Mouse (Mus musculus) heart, embryonic 15.5 days (tissue): ENCODE measurements around the gene Csnk1e. TPM values are rescaled to one million over a fixed set of nuclear protein-coding genes. Genes with fewer than 3 reads are reported as not detected.
A peak's percentile ranks its signal among the peaks of the same experiment; 100 is the strongest.

Experiments used
- ATAC-seq: fragments of 200-750 bp; cut with Nextera tagmentation; replicated peaks from 2 replicates; pipeline ENCODE4 v1.8.0; 2017; ENCODE audit warnings: low read depth, moderate TSS enrichment; ENCODE audit not compliant: insufficient number of reproducible peaks, insufficient read depth, low FRiP score
- H3K27ac ChIP-seq: fragments of 300-500 bp; sonication (generic); 2 replicates; pipeline ENCODE4 v1.5.1; 2015; ENCODE audit warnings: mild to moderate bottlenecking, inconsistent platforms
- H3K27me3 ChIP-seq: fragments of 300-500 bp; sonication (generic); 2 replicates; pipeline ENCODE4 v1.6.1; 2015; ENCODE audit warnings: inconsistent platforms
- H3K36me3 ChIP-seq: fragments of 300-500 bp; sonication (generic); 2 replicates; pipeline ENCODE4 v1.6.1; 2015; ENCODE audit warnings: mild to moderate bottlenecking, inconsistent platforms
- H3K4me1 ChIP-seq: fragments of 300-500 bp; sonication (generic); replicated peaks from 2 replicates; pipeline ENCODE4 v1.6.1; 2015; ENCODE audit warnings: inconsistent platforms
- H3K4me2 ChIP-seq: fragments of 300-500 bp; sonication (generic); 2 replicates; pipeline ENCODE4 v1.6.1; 2015; ENCODE audit warnings: inconsistent platforms, mild to moderate bottlenecking, moderate library complexity
- H3K4me3 ChIP-seq: fragments of 300-500 bp; sonication (generic); 2 replicates; pipeline ENCODE4 v1.5.1; 2015; ENCODE audit warnings: mild to moderate bottlenecking, inconsistent platforms
- H3K9ac ChIP-seq: fragments of 300-500 bp; sonication (generic); 2 replicates; pipeline ENCODE4 v1.6.1; 2015; ENCODE audit warnings: mild to moderate bottlenecking, inconsistent platforms
- H3K9me3 ChIP-seq: fragments of 300-500 bp; sonication (generic); replicated peaks from 2 replicates; pipeline ENCODE4 v1.6.1; 2016; ENCODE audit warnings: inconsistent platforms
- WGBS: fragments of 180-500 bp; shearing (Covaris S2); methylation state at CpG from one replicate; pipeline ENCODE4 v1.1.7; 2015; ENCODE audit warnings: mixed read lengths; 5-methylcytosine and 5-hydroxymethylcytosine counted together
- polyA plus RNA-seq: library from polyadenylated mRNA; unstranded; fragments of >200 nt; fragmentation: Nextera tagmentation; extraction: Ambion mirVana; gene quantifications from 2 replicates; pipeline ENCODE4 v1.2.1, GENCODE M21; 2015

Csnk1e gene
- polyA plus RNA-seq, 1 experiment from 2014 or later: 74.9 TPM

- Histone ChIP-seq H3K4me1 (peaks cover 58% of the 10 kb centered on the region), H3K9me3 (no peaks in the 10 kb centered on the region), H3K4me3 (peak overlapping the region; percentile 73), H3K27me3 (no peaks in the 10 kb centered on the region), H3K9ac (peak overlapping the region; percentile 82), H3K4me2 (peak overlapping the region; percentile 93), H3K27ac (peak overlapping the region; percentile 79), H3K36me3 (no peaks in the 10 kb centered on the region)
- WGBS: 19% methylated on average over 9 of the region's 9 CpGs
- no peak for ATAC-seq
These were observed 51.6 kb downstream of the Csnk1e start for GRCm38 (mm10) chr15:79403763-79404210.

- no peaks in the 10 kb centered on the region for H3K9me3 ChIP-seq
- peak within 1 kb of the TSS; percentile 82 for H3K9ac ChIP-seq
- peak within 1 kb of the TSS; percentile 93 for H3K4me2 ChIP-seq
- peak; percentile 89 for ATAC-seq
- H3K27me3 ChIP-seq: no peaks in the 10 kb centered on the region
- under 1% methylated on average over 90 of the region's 90 CpGs for WGBS
- H3K4me3 ChIP-seq: peak within 1 kb of the TSS; percentile 73
- no peaks in the 10 kb centered on the region for H3K36me3 ChIP-seq
- peaks cover 58% of the 10 kb centered on the region for H3K4me1 ChIP-seq
- peak within 1 kb of the TSS; percentile 79 for H3K27ac ChIP-seq
These were observed 52.3 kb downstream of the Csnk1e start, which contains the start of gene Tmem184b for GRCm38 (mm10) chr15:79402836-79403762. Tmem184b (minus strand) TSS chr15:79403569.

DNA sequence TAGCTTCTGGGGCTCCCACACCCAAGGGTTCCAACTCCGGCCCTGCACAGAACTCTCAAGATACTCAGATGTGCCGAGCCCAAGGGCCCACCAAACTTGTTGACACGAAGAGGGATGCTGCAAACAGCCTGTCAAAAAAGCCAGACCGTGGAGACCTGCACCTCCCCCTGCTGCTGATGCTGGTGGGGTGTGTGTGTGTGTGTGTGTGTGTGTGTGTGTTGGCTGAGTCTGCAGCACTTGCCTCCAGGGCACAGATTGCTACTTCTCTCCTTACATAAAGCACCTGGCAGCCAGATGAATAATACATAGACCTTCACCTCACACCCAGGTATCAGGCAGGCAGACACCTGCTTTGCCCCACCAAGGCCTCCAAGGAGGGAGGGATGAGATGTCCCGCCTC lies 53.2 kb downstream of the Csnk1e start:
- Histone ChIP-seq H3K4me1 (peaks cover 65% of the 10 kb centered on the region), H3K27ac (peak overlapping the region; percentile 79), H3K4me3 (peak overlapping the region; percentile 73), H3K27me3 (no peaks in the 10 kb centered on the region), H3K4me2 (peak overlapping the region; percentile 93), H3K9ac (peak overlapping the region; percentile 82), H3K9me3 (no peaks in the 10 kb centered on the region), H3K36me3 (0 out of 2 replicates have a peak, but pooled peaks cover 4% of the 10 kb centered on the region)
- no peak for ATAC-seq
- 13% methylated on average over 5 of the region's 5 CpGs for WGBS

DNA sequence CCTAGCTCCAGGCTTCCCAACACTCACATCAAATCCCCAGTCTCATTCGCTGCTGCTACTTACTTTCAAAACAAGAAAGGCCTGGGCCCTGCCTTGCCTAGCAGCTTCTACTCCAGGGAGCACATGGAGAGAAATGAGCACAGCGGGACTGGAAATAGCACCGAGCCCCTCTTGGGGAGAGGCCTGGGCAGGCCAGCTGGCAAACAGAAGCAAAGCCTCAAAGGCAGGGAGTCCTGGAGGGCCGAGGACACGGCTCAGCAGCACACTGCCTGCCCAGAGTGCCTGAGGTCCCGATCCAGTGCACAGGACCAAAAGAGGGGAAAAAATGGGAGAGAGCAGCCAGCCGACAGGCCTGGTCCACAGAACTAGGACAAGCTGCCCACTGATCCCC lies 54.4 kb downstream of the Csnk1e start:
- Histone ChIP-seq H3K4me2 (peak overlapping the region; percentile 93), H3K36me3 (0 out of 2 replicates have a peak, but pooled peaks cover 8% of the 10 kb centered on the region), H3K4me1 (peaks cover 68% of the 10 kb centered on the region), H3K27me3 (no peaks in the 10 kb centered on the region), H3K9ac (peak overlapping the region; percentile 59), H3K27ac (peak overlapping the region; percentile 86), H3K9me3 (no peaks in the 10 kb centered on the region), H3K4me3 (peak overlapping the region; percentile 73)
- 30% methylated on average over 7 of the region's 7 CpGs for WGBS
- no peak for ATAC-seq

- Histone ChIP-seq H3K4me1 (peaks cover 74% of the 10 kb centered on the region), H3K27me3 (no peaks in the 10 kb centered on the region), H3K27ac (peak overlapping the region; percentile 86), H3K9ac (peak overlapping the region; percentile 59), H3K4me3 (peak overlapping the region; percentile 73), H3K9me3 (no peaks in the 10 kb centered on the region), H3K4me2 (peak overlapping the region; percentile 93), H3K36me3 (0 out of 2 replicates have a peak, but pooled peaks cover 8% of the 10 kb centered on the region)
- 38% methylated on average over 6 of the region's 6 CpGs for WGBS
- ATAC-seq: no peak
These were observed 55.0 kb downstream of the Csnk1e start for GRCm38 (mm10) chr15:79400134-79400974.

- Histone ChIP-seq H3K9ac (peak overlapping the region; percentile 59; the same call in 1 of the 2 replicates), H3K27ac (peak overlapping the region; percentile 86)
- WGBS: 65% methylated on average over 14 of the region's 14 CpGs
These were observed 55.9 kb downstream of the Csnk1e start for GRCm38 (mm10) chr15:79399231-79400052.

DNA sequence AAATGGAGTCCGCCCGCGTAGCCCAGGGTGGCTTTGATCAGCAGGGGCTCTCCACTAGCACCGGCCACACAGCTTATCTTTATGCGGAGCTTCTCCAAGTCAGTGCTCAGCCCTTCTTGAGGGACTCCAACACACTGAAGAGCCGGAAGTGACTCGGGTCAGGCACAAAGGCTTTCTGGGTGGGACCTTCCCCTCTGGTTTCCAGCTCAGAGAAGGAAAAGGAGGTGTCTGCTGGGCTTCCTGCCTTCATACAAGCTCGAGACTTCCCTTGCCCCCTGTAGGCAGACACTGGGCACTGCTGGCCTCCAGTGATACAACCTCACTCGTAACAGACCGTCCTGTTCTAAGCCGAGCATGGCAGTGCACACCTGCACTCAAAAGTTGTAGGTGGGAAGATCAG lies 58.6 kb downstream of the Csnk1e start:
- Histone ChIP-seq H3K4me2 (peak overlapping the region; percentile 22; the same call in 1 of the 2 replicates), H3K36me3 (0 out of 2 replicates have a peak, but pooled peaks cover 8% of the 10 kb centered on the region), H3K4me3 (peak overlapping the region; percentile 18), H3K4me1 (peaks cover 94% of the 10 kb centered on the region), H3K9me3 (no peaks in the 10 kb centered on the region), H3K9ac (no peak overlapping the region), H3K27ac (peak overlapping the region; percentile 63), H3K27me3 (no peaks in the 10 kb centered on the region)
- WGBS: 71% methylated on average over 11 of the region's 11 CpGs
- ATAC-seq: no peak

More at GRCm38 (mm10) chr15:79399231-79400052, 55.9 kb downstream of the Csnk1e start:
- Histone ChIP-seq H3K9me3 (no peaks in the 10 kb centered on the region), H3K27me3 (no peaks in the 10 kb centered on the region), H3K4me1 (peaks cover 83% of the 10 kb centered on the region), H3K4me3 (no peak overlapping the region), H3K4me2 (peak overlapping the region; percentile 93), H3K36me3 (0 out of 2 replicates have a peak, but pooled peaks cover 8% of the 10 kb centered on the region)
- no peak for ATAC-seq

DNA sequence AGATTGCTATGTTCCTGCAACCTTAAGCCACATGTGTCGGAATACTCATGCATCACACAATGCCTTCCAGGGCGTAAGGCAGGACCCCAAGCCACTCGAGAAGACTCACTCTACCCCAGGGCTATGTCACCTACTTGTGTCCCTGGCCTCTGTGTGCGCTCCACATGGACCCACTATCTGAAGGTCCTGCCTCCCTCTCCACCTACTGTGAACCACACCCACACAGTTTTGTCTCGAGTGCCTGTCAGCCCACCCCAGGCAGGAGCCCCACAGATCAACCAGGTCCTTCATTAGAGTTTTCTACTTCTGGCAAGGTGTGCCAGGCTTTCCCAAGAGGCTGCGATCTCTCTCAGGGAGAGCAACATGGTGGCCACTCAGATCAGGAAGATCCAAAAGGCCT lies 60.1 kb downstream of the Csnk1e start:
- WGBS: 64% methylated on average over 6 of the region's 6 CpGs
- Histone ChIP-seq H3K27me3 (no peaks in the 10 kb centered on the region), H3K9ac (0 out of 2 replicates have a peak overlapping the region, but pooled peaks have one; percentile 19), H3K4me2 (peak overlapping the region; percentile 28), H3K36me3 (0 out of 2 replicates have a peak, but pooled peaks cover 8% of the 10 kb centered on the region), H3K9me3 (no peaks in the 10 kb centered on the region), H3K4me3 (no peak overlapping the region), H3K4me1 (peaks cover 94% of the 10 kb centered on the region), H3K27ac (0 out of 2 replicates have a peak overlapping the region, but pooled peaks have one; percentile 16)
- ATAC-seq: no peak

DNA sequence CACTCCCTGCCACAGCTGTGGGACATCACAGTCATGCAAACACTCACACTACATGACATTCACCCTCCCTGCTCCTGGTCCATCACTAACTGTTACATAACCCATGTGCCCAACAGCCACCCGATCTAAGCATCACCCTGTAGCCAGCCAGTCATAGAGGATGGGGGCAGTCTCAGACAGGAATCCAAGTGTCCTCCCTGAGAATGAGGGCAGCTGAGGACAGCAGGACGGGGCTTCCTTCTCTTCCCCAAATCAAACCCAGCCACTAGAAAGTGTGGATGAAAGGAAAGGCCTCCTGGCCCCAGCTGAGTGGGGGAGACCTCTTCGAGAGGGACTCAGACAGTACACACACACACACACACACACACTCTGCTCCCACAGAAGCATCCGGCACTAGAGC lies 60.5 kb downstream of the Csnk1e start:
- ATAC-seq: no peak
- H3K9ac ChIP-seq: 0 out of 2 replicates have a peak overlapping the region, but pooled peaks have one; percentile 2
- 53% methylated on average over 4 of the region's 4 CpGs for WGBS

DNA sequence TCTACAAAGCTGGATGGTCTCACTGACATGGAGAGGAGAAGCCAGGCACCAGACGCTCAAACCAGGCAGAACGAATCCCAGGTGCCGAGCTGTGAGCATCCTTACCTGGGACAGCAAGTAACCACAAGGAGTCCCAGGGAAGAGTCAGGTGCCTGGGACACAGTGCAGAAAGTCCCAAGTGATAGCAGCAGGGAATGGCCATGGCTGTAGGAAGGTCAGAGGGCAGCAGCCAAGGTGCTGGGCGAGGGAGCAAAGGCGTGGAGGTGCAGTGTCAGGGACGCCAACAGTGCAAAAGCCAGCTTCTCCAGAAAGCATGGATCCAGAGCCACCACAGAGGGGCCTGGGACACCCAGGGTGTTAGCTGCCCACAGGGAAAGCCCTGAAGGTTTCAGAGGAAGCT lies 62.3 kb downstream of the Csnk1e start:
- H3K4me1 ChIP-seq: peaks cover 95% of the 10 kb centered on the region
- H3K36me3 ChIP-seq: 0 out of 2 replicates have a peak, but pooled peaks cover 8% of the 10 kb centered on the region
- no peaks in the 10 kb centered on the region for H3K9me3 ChIP-seq
- ATAC-seq: no peak
- H3K4me3 ChIP-seq: no peak overlapping the region
- 81% methylated on average over 6 of the region's 6 CpGs for WGBS
- peak overlapping the region; percentile 93 for H3K27ac ChIP-seq
- no peaks in the 10 kb centered on the region for H3K27me3 ChIP-seq
- H3K4me2 ChIP-seq: no peak overlapping the region
- no peak overlapping the region; the same call in 1 of the 2 replicates for H3K9ac ChIP-seq

More for the DNA sequence above, 60.5 kb downstream of the Csnk1e start:
- H3K4me3 ChIP-seq: no peak overlapping the region
- H3K36me3 ChIP-seq: 0 out of 2 replicates have a peak, but pooled peaks cover 8% of the 10 kb centered on the region
- H3K4me2 ChIP-seq: peak overlapping the region; percentile 28
- H3K27ac ChIP-seq: no peak overlapping the region
- H3K4me1 ChIP-seq: peaks cover 94% of the 10 kb centered on the region
- H3K27me3 ChIP-seq: no peaks in the 10 kb centered on the region
- no peaks in the 10 kb centered on the region for H3K9me3 ChIP-seq
